Mouse (Mus musculus): ENCODE measurements around the gene Commd7. TPM values are rescaled to one million over a fixed set of nuclear protein-coding genes. Genes with fewer than 3 reads are reported as not detected.

Gene Commd7
- polyA plus RNA-seq, 1 experiment = 16.2 TPM

GRCm38 (mm10) chr2:153600667-153601648, 31.6 kb downstream of the Commd7 start:
- no peak overlapping the region for H3K4me3 ChIP-seq (ENCODE audit: low read depth, low read length)
- H3K36me3 ChIP-seq (ENCODE audit: control insufficient read depth, insufficient read depth, low read length) = no peaks in the 10 kb centered on the region
- TF ChIP-seq POLR2A (IDR thresholded peaks at IDR 0.05; ENCODE audit: low read depth, low read length) (no peak), CTCF (IDR thresholded peaks at IDR 0.05; ENCODE audit: extremely low read depth, insufficient read length, insufficient replicate concordance, low read depth, low read length) (no peak)
- H3K27ac ChIP-seq (ENCODE audit: insufficient read depth, low read depth, low read length) = no peak overlapping the region
- WGBS = 41% methylated on average over 16 of the region's 16 CpGs
- peaks cover 13% of the 10 kb centered on the region; the same call in 1 of the 2 replicates for H3K4me1 ChIP-seq (ENCODE audit: control insufficient read depth, insufficient read depth, insufficient read length, low read length)
- no peaks in the 10 kb centered on the region for H3K27me3 ChIP-seq (ENCODE audit: control insufficient read depth, insufficient read depth, low read length)

- Histone ChIP-seq H3K27me3 (ENCODE audit: control insufficient read depth, insufficient read depth, low read length) (no peaks in the 10 kb centered on the region), H3K36me3 (ENCODE audit: control insufficient read depth, insufficient read depth, low read length) (no peaks in the 10 kb centered on the region), H3K27ac (ENCODE audit: insufficient read depth, low read depth, low read length) (no peak overlapping the region), H3K4me1 (ENCODE audit: control insufficient read depth, insufficient read depth, insufficient read length, low read length) (peaks cover 10% of the 10 kb centered on the region; the same call in 1 of the 2 replicates), H3K4me3 (ENCODE audit: low read depth, low read length) (no peak overlapping the region)
- 58% methylated on average over 6 of the region's 6 CpGs for WGBS
- TF ChIP-seq POLR2A (IDR thresholded peaks at IDR 0.05; ENCODE audit: low read depth, low read length) (no peak), CTCF (IDR thresholded peaks at IDR 0.05; ENCODE audit: extremely low read depth, insufficient read length, insufficient replicate concordance, low read depth, low read length) (peak; percentile 46; the same call in 1 of the 2 replicates)
These were observed 32.4 kb downstream of the Commd7 start for GRCm38 (mm10) chr2:153600021-153600666.

- TF ChIP-seq POLR2A (IDR thresholded peaks at IDR 0.05; ENCODE audit: low read depth, low read length) = no peak
- no peak for TF ChIP-seq CTCF (IDR thresholded peaks at IDR 0.05; ENCODE audit: extremely low read depth, insufficient read length, insufficient replicate concordance, low read depth, low read length)
- WGBS = 59% methylated on average over 4 of the region's 4 CpGs
- no peak overlapping the region for H3K27ac ChIP-seq (ENCODE audit: insufficient read depth, low read depth, low read length)
- H3K27me3 ChIP-seq (ENCODE audit: control insufficient read depth, insufficient read depth, low read length) = no peaks in the 10 kb centered on the region
- H3K4me1 ChIP-seq (ENCODE audit: control insufficient read depth, insufficient read depth, insufficient read length, low read length) = peaks cover 15% of the 10 kb centered on the region
- no peak overlapping the region for H3K4me3 ChIP-seq (ENCODE audit: low read depth, low read length)
- H3K36me3 ChIP-seq (ENCODE audit: control insufficient read depth, insufficient read depth, low read length) = no peaks in the 10 kb centered on the region
These were observed 35.0 kb downstream of the Commd7 start for GRCm38 (mm10) chr2:153597626-153598025.

GRCm38 (mm10) chr2:153597014-153597413, 35.6 kb downstream of the Commd7 start:
- no peaks in the 10 kb centered on the region for H3K36me3 ChIP-seq (ENCODE audit: control insufficient read depth, insufficient read depth, low read length)
- H3K4me3 ChIP-seq (ENCODE audit: low read depth, low read length) = no peak overlapping the region
- H3K4me1 ChIP-seq (ENCODE audit: control insufficient read depth, insufficient read depth, insufficient read length, low read length) = peaks cover 20% of the 10 kb centered on the region
- TF ChIP-seq CTCF (IDR thresholded peaks at IDR 0.05; ENCODE audit: extremely low read depth, insufficient read length, insufficient replicate concordance, low read depth, low read length) = no peak
- TF ChIP-seq POLR2A (IDR thresholded peaks at IDR 0.05; ENCODE audit: low read depth, low read length) = no peak
- no peak overlapping the region for H3K27ac ChIP-seq (ENCODE audit: insufficient read depth, low read depth, low read length)
- no peaks in the 10 kb centered on the region for H3K27me3 ChIP-seq (ENCODE audit: control insufficient read depth, insufficient read depth, low read length)
- WGBS = 78% methylated on average over 3 of the region's 3 CpGs

- Histone ChIP-seq H3K36me3 (ENCODE audit: control insufficient read depth, insufficient read depth, low read length) (no peaks in the 10 kb centered on the region), H3K4me3 (ENCODE audit: low read depth, low read length) (no peak overlapping the region), H3K27me3 (ENCODE audit: control insufficient read depth, insufficient read depth, low read length) (no peaks in the 10 kb centered on the region), H3K27ac (ENCODE audit: insufficient read depth, low read depth, low read length) (no peak overlapping the region), H3K4me1 (ENCODE audit: control insufficient read depth, insufficient read depth, insufficient read length, low read length) (peaks cover 18% of the 10 kb centered on the region)
- no peak for TF ChIP-seq POLR2A (IDR thresholded peaks at IDR 0.05; ENCODE audit: low read depth, low read length)
- no peak for TF ChIP-seq CTCF (IDR thresholded peaks at IDR 0.05; ENCODE audit: extremely low read depth, insufficient read length, insufficient replicate concordance, low read depth, low read length)
- 81% methylated on average over 4 of the region's 4 CpGs for WGBS
These were observed 37.6 kb downstream of the Commd7 start for GRCm38 (mm10) chr2:153594998-153595397.

- TF ChIP-seq CTCF (IDR thresholded peaks at IDR 0.05; ENCODE audit: extremely low read depth, insufficient read length, insufficient replicate concordance, low read depth, low read length) (no peak), POLR2A (IDR thresholded peaks at IDR 0.05; ENCODE audit: low read depth, low read length) (no peak; the same call in 1 of the 2 replicates)
- Histone ChIP-seq H3K27ac (ENCODE audit: insufficient read depth, low read depth, low read length) (no peak overlapping the region), H3K36me3 (ENCODE audit: control insufficient read depth, insufficient read depth, low read length) (no peaks in the 10 kb centered on the region), H3K4me3 (ENCODE audit: low read depth, low read length) (no peak overlapping the region), H3K27me3 (ENCODE audit: control insufficient read depth, insufficient read depth, low read length) (no peaks in the 10 kb centered on the region), H3K4me1 (ENCODE audit: control insufficient read depth, insufficient read depth, insufficient read length, low read length) (peaks cover 17% of the 10 kb centered on the region)
- 36% methylated on average over 9 of the region's 9 CpGs for WGBS
These were observed 39.4 kb downstream of the Commd7 start for GRCm38 (mm10) chr2:153593186-153593585.

All from small intestine, adult 2 months (tissue).